ENCODE assay signal across 11 mouse cellular contexts in genomic region chr6:112930011-112930451, GRCm38 (mm10). TPM values are rescaled to one million over a fixed set of nuclear protein-coding genes. Genes with fewer than 3 reads are reported as not detected.
DNase-seq lines count a peak whose midpoint lies in the region; ATAC-seq and TF ChIP-seq lines count a peak whose summit lies in the region.
"Had no signal": no experiment of that assay in that cellular context is flagged by ENCODE, and none has a peak within 500 bp of the region (broad histone marks: within the 10 kb centered on the region; RNA-seq: fewer than 3 reads in every experiment).

No protein-coding gene starts in this region.

- no peaks in the 10 kb centered on the region for H3K27me3 ChIP-seq in heart, embryonic 13.5 days (replicated peaks)
- no peaks in the 10 kb centered on the region for H3K27me3 ChIP-seq in heart, embryonic 15.5 days
- H3K27me3 ChIP-seq in midbrain, embryonic 15.5 days (replicated peaks): no peaks in the 10 kb centered on the region
- H3K27me3 ChIP-seq: megakaryocyte, embryonic 14.5 days; stomach, embryonic 15.5 days had no signal

- WGBS in heart, embryonic 13.5 days: 32% methylated on average over 5 of the region's 5 CpGs
- 35% methylated on average over 5 of the region's 5 CpGs for WGBS in heart, embryonic 15.5 days
- WGBS in midbrain, embryonic 15.5 days: 6% methylated on average over 5 of the region's 5 CpGs

- no peak for TF ChIP-seq POLR2A in brain, embryonic 14.5 days (IDR thresholded peaks at IDR 0.05; ENCODE audit: borderline replicate concordance, extremely low read depth, insufficient read depth, insufficient read length, poor library complexity, severe bottlenecking)

- H3K4me1 ChIP-seq in heart, embryonic 13.5 days: peaks cover 15% of the 10 kb centered on the region
- H3K4me1 ChIP-seq in heart, embryonic 15.5 days (replicated peaks): peaks cover 4% of the 10 kb centered on the region
- peaks cover 88% of the 10 kb centered on the region for H3K4me1 ChIP-seq in midbrain, embryonic 15.5 days

- no peak overlapping the region; the same call in 1 of the 2 replicates for H3K27ac ChIP-seq in heart, embryonic 13.5 days (replicated peaks)
- no peak overlapping the region for H3K27ac ChIP-seq in heart, embryonic 15.5 days
- H3K27ac ChIP-seq in midbrain, embryonic 15.5 days: peak overlapping the region; percentile 75
- H3K27ac ChIP-seq: stomach, embryonic 15.5 days had no signal

- DNase-seq in heart, adult 8-10 months (ENCODE audit: low spot score): no peak
- DNase-seq in brain, embryonic 14.5 days (ENCODE audit: low read depth): peak; percentile 91
- no peak for DNase-seq in natural killer cell, adult 2 months (ENCODE audit: low spot score in 2 of 2)
- DNase-seq in kidney, postnatal 14 days: no peak
- no peak for DNase-seq in urinary bladder, adult 2 months (ENCODE audit: low spot score)
- DNase-seq: kidney, adult 2 months had no signal

- no peak for ATAC-seq in heart, embryonic 13.5 days (ENCODE audit: extremely low read depth, insufficient number of reproducible peaks, low FRiP score, low TSS enrichment)
- ATAC-seq in heart, embryonic 15.5 days (replicated peaks; ENCODE audit: insufficient number of reproducible peaks, insufficient read depth, low FRiP score, low read depth): peak; percentile 64; the same call in 1 of the 2 replicates
- peak; percentile 72 for ATAC-seq in midbrain, embryonic 15.5 days (replicated peaks)

- no peak for TF ChIP-seq CTCF in brain, embryonic 14.5 days (IDR thresholded peaks at IDR 0.05; ENCODE audit: borderline replicate concordance, extremely low read depth, insufficient read depth, insufficient read length)

- H3K4me2 ChIP-seq in heart, embryonic 13.5 days: peak overlapping the region; percentile 57
- peak overlapping the region; percentile 45 for H3K4me2 ChIP-seq in heart, embryonic 15.5 days
- peak overlapping the region; percentile 38 for H3K4me2 ChIP-seq in midbrain, embryonic 15.5 days
- H3K4me2 ChIP-seq: stomach, embryonic 15.5 days had no signal

- H3K4me3 ChIP-seq in heart, embryonic 13.5 days: peak overlapping the region; percentile 29
- H3K4me3 ChIP-seq in heart, embryonic 15.5 days: peak overlapping the region; percentile 21; the same call in 1 of the 2 replicates
- H3K4me3 ChIP-seq in midbrain, embryonic 15.5 days: no peak overlapping the region
- H3K4me3 ChIP-seq: megakaryocyte, embryonic 14.5 days; stomach, embryonic 15.5 days had no signal

- no peaks in the 10 kb centered on the region for H3K9me3 ChIP-seq in heart, embryonic 13.5 days
- no peaks in the 10 kb centered on the region for H3K9me3 ChIP-seq in heart, embryonic 15.5 days (replicated peaks)
- no peaks in the 10 kb centered on the region for H3K9me3 ChIP-seq in midbrain, embryonic 15.5 days
- H3K9me3 ChIP-seq: megakaryocyte, embryonic 14.5 days; stomach, embryonic 15.5 days had no signal

- H3K36me3 ChIP-seq in heart, embryonic 13.5 days: no peaks in the 10 kb centered on the region
- no peaks in the 10 kb centered on the region for H3K36me3 ChIP-seq in heart, embryonic 15.5 days
- H3K36me3 ChIP-seq in midbrain, embryonic 15.5 days (replicated peaks): no peaks in the 10 kb centered on the region
- H3K36me3 ChIP-seq: stomach, embryonic 15.5 days had no signal

- no peak overlapping the region for H3K9ac ChIP-seq in heart, embryonic 13.5 days
- no peak overlapping the region for H3K9ac ChIP-seq in heart, embryonic 15.5 days
- H3K9ac ChIP-seq in midbrain, embryonic 15.5 days: no peak overlapping the region
- H3K9ac ChIP-seq: stomach, embryonic 15.5 days had no signal

RNA-seq across cellular contexts. Expression of gene Srgap3, which starts 17.0 kb away (rescaled TPM):
- polyA plus RNA-seq in heart, embryonic 13.5 days (2015; fragmentation: Nextera tagmentation; extraction: Ambion mirVana): 0.60 and 1.0 TPM in 2 replicates
- under 1 TPM; 0.65 to 0.90 (median 0.77) TPM for total RNA-seq in heart, adult 8-10 months (2022)
- 61.0 and 112 TPM in 2 replicates for polyA plus RNA-seq in brain, embryonic 14.5 days (2012; rRNA removed)
- polyA plus RNA-seq in heart, embryonic 15.5 days (2015; fragmentation: Nextera tagmentation; extraction: Ambion mirVana): 1.0 and 1.6 TPM in 2 replicates
- 39.7 and 44.6 TPM in 2 replicates for polyA plus RNA-seq in midbrain, embryonic 15.5 days (2015; fragmentation: Nextera tagmentation; extraction: Ambion mirVana)
- 2.5 and 3.6 TPM in 2 replicates for polyA plus RNA-seq in urinary bladder, adult 2 months (2012; rRNA removed)
